Mouse (Mus musculus): ENCODE results near the gene Cfap45.

Cfap45 gene

DNA sequence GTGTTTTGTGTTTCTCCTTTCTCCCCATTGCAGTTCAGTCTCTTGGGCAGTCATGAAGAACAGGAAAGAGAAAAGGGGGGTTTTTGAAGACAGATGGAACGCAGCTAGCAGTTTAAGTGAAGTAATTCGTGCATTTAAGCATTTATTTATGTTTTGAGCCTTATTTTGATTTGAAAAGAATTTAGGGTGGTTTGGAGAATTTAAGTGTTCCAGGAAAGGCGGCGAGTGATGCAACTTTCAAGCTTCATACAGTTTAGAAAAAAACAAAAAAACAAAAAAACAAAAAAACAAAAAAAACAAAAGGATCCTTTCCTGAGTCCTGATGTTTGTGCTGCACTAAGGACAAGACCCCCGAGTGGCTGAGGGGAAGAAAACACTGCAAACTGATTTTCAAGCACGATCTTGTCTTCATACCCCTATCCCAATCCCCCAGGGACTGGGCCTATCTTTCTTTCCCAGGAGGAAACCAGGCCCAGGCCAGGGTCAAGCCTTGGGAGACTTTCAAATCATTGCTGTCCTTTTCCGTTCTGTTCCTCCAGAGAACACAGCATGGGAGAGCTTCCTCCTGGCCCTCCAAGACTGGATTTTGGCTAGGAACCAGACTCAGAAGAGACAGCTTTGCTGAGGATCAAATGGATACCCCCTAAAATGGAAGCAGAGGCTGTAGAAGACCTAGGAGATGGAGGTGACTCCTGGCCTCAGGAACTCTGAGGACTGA lies 5.9 kb upstream of the Cfap45 start:
- DNase-seq (ENCODE audit: extremely low read depth, low read depth) = no peak

DNA sequence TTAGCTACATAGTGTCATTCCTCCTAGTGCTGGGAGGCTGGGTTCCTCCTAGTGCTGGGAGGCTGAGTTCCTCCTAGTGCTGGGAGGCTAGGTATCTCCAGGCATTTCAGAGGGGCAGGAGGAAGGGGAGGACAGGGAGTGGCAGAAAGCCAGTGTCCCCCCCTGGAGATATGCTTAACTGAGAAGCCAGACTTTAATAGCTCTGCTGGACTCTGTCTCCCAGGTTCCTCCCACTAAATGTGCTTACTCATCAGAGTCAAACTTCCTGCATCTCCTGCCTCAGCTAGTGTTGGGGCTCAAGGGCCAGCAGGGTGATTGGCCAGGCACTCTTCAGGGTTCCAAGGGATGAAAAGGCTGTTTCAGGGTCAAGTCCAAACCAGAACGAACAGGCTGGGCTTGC lies 5.2 kb upstream of the Cfap45 start:
- peak; percentile 81 for DNase-seq (ENCODE audit: extremely low read depth, low read depth)

DNA sequence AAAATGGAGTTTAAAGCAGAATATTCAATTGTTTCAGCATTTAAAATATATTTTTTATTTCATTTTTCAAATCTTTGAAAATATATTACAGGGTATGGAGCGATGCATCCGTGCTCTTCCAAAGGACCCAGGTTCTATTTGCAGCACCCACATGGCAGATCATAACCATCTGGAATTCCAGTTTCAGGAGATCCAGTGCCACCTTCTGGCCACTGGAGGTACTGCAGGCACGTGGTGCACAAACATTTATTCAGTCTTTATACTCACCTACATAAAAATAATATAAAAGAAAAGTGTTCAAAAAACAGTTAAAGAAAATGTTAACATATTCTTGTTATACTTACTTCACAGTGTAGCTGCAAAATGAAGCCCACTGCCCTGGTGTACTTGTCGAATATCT lies 2.6 kb upstream of the Cfap45 start:
- DNase-seq (ENCODE audit: extremely low read depth, low read depth) = no peak

GRCm38 (mm10) chr1:172519644-172520043 lies 957 bp upstream of the Cfap45 start:
- DNase-seq (ENCODE audit: extremely low read depth, low read depth) = no peak

GRCm38 (mm10) chr1:172522524-172522923 lies 1.9 kb downstream of the Cfap45 start:
- no peak for DNase-seq (ENCODE audit: extremely low read depth, low read depth)

DNA sequence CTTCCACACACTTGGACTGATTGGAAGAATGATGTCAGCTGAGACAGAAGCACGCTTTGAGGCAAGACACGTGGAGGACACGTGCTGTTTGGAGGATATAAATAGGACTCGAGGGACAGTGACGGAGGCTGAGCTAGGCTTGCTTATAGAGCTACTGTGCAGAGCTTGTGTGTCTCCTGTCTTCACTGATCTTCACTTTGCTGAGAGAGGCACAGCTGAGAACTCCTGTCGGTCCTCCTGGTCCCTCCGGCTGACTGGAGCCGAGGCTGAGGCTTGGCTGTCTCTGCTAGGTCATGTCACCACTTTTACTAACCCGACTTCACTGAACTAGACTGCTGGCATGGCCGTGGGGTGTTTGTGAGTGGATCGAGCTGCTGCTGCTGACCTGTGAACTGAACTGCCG lies 3.1 kb downstream of the Cfap45 start:
- no peak for DNase-seq (ENCODE audit: extremely low read depth, low read depth)

- DNase-seq (ENCODE audit: extremely low read depth, low read depth) = no peak
Observed at GRCm38 (mm10) chr1:172525027-172525764, 4.6 kb downstream of the Cfap45 start.

- no peak for DNase-seq (ENCODE audit: extremely low read depth, low read depth)
Observed at GRCm38 (mm10) chr1:172525971-172526370, 5.4 kb downstream of the Cfap45 start.

GRCm38 (mm10) chr1:172526380-172527081 lies 5.9 kb downstream of the Cfap45 start:
- DNase-seq (ENCODE audit: extremely low read depth, low read depth) = peak; percentile 92

- no peak for DNase-seq (ENCODE audit: extremely low read depth, low read depth)
Observed at GRCm38 (mm10) chr1:172527431-172527830, 6.8 kb downstream of the Cfap45 start.

GRCm38 (mm10) chr1:172528701-172529100 lies 8.1 kb downstream of the Cfap45 start:
- DNase-seq (ENCODE audit: extremely low read depth, low read depth) = no peak

- no peak for DNase-seq (ENCODE audit: extremely low read depth, low read depth)
Observed at GRCm38 (mm10) chr1:172530544-172531220, 10.1 kb downstream of the Cfap45 start.

- DNase-seq (ENCODE audit: extremely low read depth, low read depth) = no peak
Observed at GRCm38 (mm10) chr1:172532551-172532950, 11.9 kb downstream of the Cfap45 start.

- DNase-seq (ENCODE audit: extremely low read depth, low read depth) = no peak
Observed at GRCm38 (mm10) chr1:172535116-172535515, 14.5 kb downstream of the Cfap45 start.

DNA sequence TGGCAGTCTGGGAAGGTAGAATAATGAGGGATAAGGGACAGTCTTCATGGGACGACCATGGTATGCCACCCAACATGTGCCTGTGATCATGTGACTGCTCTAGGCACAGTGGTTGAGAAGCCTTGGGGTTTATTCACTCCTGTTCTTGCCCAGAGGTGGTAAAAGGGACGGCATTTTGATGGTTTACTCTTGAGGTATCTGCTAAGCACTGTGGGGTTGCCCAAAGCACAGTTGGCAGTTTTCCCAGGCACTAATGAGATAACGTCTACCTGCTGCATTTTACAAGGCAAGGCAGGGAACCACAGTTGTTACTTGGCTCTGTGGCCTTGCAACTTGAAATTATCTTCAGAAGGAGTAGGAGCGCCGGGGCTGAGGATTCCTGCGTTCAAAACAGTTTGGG lies 19.2 kb downstream of the Cfap45 start:
- DNase-seq (ENCODE audit: extremely low read depth, low read depth) = no peak

- no peak for DNase-seq (ENCODE audit: extremely low read depth, low read depth)
Observed at GRCm38 (mm10) chr1:172540283-172540820, 19.8 kb downstream of the Cfap45 start.

- no peak for DNase-seq (ENCODE audit: extremely low read depth, low read depth)
Observed at GRCm38 (mm10) chr1:172546062-172546461, 25.5 kb downstream of the Cfap45 start.

DNA sequence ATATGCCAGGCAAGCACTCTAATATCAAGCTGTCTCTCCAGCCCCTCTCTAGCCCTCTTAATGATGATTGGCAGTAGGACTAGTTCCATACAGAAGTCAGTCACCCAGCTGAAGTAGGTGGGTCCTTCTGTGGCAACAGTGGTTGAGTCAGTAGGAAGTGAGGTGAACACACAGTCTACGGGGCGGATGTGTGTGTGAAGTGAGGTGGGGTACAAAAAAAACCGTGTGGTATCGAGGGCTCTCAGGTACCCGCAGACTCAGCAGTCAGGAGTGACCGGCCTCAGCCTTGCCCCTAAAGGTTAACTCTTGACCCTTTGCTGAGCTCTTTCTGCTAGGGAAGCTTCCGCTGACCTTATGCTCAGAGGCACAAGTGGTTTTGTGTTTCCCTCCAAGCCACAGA lies 27.9 kb downstream of the Cfap45 start:
- no peak for DNase-seq (ENCODE audit: extremely low read depth, low read depth)

DNA sequence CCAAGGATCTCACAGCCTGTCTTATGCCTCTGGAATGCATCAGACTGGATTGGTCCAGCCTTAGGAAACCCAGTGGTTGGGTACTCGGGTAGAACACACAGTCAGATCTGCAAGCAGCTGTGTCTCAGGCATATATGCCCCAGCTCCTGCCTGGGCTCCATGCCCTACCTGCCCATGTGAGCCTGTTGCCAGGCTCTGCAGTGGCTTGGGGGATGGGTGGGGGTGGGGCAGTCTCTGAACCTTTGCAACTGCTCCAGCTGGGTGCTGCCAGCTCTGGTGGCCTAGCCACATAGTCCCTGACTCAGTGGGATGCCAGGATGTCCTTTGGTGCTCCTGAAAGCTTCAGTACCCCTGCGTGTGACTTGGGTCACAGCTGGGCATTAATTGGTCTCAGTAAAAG lies 28.7 kb downstream of the Cfap45 start:
- no peak for DNase-seq (ENCODE audit: extremely low read depth, low read depth)

DNA sequence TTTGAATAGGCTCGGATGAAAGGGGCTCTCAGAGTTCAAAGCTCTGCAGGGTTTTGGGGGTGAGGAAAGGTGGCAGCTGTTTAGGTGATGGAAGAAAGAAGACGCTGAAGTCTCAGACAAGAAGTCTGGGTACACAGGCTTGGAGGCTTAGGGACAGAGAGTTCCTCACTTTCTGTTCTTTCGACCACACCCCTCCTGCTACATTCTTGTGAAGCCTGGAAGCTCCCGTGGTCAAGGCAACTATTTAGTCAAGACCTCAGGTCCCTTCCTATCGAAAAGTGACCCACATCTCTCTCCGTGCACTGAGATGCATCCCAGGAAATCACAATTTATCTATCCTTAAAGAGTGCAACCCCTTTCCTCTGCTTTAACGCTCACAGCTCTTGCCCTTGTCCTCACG lies 29.1 kb downstream of the Cfap45 start:
- no peak for DNase-seq (ENCODE audit: extremely low read depth, low read depth)

DNA sequence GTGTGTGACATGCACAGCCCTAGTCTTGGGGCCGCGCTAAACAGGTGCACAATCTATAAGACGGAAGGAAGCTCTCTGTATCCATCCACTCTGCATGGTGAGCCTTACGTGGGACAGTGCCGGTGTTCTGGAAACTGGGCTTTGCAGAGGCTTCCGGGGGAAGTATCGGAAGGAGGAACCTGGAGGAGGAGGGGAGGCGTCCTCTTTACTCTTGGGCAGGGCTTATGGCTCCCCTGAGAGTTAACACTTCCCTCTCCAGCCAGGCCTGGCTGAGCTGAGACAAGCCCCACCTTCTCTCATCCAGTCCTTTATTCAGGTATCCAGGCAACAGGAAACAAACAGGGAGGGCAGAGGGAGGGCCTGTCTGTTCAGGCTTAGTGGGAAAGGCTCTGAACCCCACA lies 29.9 kb downstream of the Cfap45 start:
- DNase-seq (ENCODE audit: extremely low read depth, low read depth) = peak; percentile 70
